Mouse (Mus musculus) stomach, embryonic 16.5 days (tissue): ENCODE results near the gene Fam92b. TPM values are rescaled to one million over a fixed set of nuclear protein-coding genes. Genes with fewer than 3 reads are reported as not detected.

Source experiments
- ATAC-seq: fragments of 200-750 bp; cut with Nextera tagmentation; 2 replicates; pipeline ENCODE4 v1.8.0; 2017; ENCODE audit warnings: moderate number of reproducible peaks, moderate TSS enrichment; ENCODE audit not compliant: insufficient read depth, low FRiP score
- H3K27ac ChIP-seq: fragments of 300-500 bp; sonication (generic); 2 replicates; pipeline ENCODE4 v1.5.1; 2014; ENCODE audit warnings: low read length
- H3K27me3 ChIP-seq: fragments of 300-500 bp; sonication (generic); 2 replicates; pipeline ENCODE4 v1.6.1; 2014; ENCODE audit warnings: low read length, control low read depth, mixed read lengths; ENCODE audit not compliant: control insufficient read depth, insufficient read depth
- H3K36me3 ChIP-seq: fragments of 300-500 bp; sonication (generic); 2 replicates; pipeline ENCODE4 v1.6.1; 2014; ENCODE audit warnings: low read length; ENCODE audit not compliant: control insufficient read depth, insufficient read depth
- H3K4me1 ChIP-seq: fragments of 300-500 bp; sonication (generic); 2 replicates; pipeline ENCODE4 v1.6.1; 2014; ENCODE audit warnings: low read length, control low read depth, mixed read lengths; ENCODE audit not compliant: control insufficient read depth, insufficient read depth
- H3K4me2 ChIP-seq: fragments of 300-500 bp; sonication (generic); 2 replicates; pipeline ENCODE4 v1.6.1; 2014; ENCODE audit warnings: low read depth, low read length, mixed read lengths
- H3K4me3 ChIP-seq: fragments of 300-500 bp; sonication (generic); replicated peaks from 2 replicates; pipeline ENCODE4 v1.5.1; 2014; ENCODE audit warnings: mild to moderate bottlenecking, low read length
- H3K9ac ChIP-seq: fragments of 300-500 bp; sonication (generic); 2 replicates; pipeline ENCODE4 v1.6.1; 2014; ENCODE audit warnings: low read length
- H3K9me3 ChIP-seq: fragments of 300-500 bp; sonication (generic); replicated peaks from 2 replicates; pipeline ENCODE4 v1.6.1; 2016; ENCODE audit warnings: low read length, control low read depth; ENCODE audit not compliant: control insufficient read depth
- WGBS: fragments of 180-500 bp; shearing (Covaris S2); extraction: QIAGEN DNeasy Blood & Tissue Kit; methylation state at CpG from one replicate; pipeline ENCODE4 v1.1.7; 2014; 5-methylcytosine and 5-hydroxymethylcytosine counted together
- polyA plus RNA-seq: library from polyadenylated mRNA; unstranded; fragments of >200 nt; fragmentation: Nextera tagmentation; extraction: Ambion mirVana; gene quantifications from 2 replicates; pipeline ENCODE4 v1.2.1, GENCODE M21; 2015

Gene Fam92b
- 0.57 and 0.72 TPM in 2 replicates for polyA plus RNA-seq

- H3K36me3 ChIP-seq, result no peaks in the 10 kb centered on the region
- peak within 1 kb of the TSS; percentile 43 for H3K4me2 ChIP-seq
- peak; percentile 86 for ATAC-seq
- 4% methylated on average over 25 of the region's 26 CpGs for WGBS
- H3K9me3 ChIP-seq, result no peaks in the 10 kb centered on the region
- peaks cover 22% of the 10 kb centered on the region for H3K4me1 ChIP-seq
- H3K4me3 ChIP-seq, result peak within 1 kb of the TSS; percentile 20
- H3K9ac ChIP-seq, result peak within 1 kb of the TSS; percentile 42; the same call in 1 of the 2 replicates
- no peaks in the 10 kb centered on the region for H3K27me3 ChIP-seq
- H3K27ac ChIP-seq, result peak within 1 kb of the TSS; percentile 60
Observed at GRCm38 (mm10) chr8:120177318-120178123, at the start of gene Fam92b. Gene Fam92b, minus strand, starts transcription at chr8:120177466.

DNA sequence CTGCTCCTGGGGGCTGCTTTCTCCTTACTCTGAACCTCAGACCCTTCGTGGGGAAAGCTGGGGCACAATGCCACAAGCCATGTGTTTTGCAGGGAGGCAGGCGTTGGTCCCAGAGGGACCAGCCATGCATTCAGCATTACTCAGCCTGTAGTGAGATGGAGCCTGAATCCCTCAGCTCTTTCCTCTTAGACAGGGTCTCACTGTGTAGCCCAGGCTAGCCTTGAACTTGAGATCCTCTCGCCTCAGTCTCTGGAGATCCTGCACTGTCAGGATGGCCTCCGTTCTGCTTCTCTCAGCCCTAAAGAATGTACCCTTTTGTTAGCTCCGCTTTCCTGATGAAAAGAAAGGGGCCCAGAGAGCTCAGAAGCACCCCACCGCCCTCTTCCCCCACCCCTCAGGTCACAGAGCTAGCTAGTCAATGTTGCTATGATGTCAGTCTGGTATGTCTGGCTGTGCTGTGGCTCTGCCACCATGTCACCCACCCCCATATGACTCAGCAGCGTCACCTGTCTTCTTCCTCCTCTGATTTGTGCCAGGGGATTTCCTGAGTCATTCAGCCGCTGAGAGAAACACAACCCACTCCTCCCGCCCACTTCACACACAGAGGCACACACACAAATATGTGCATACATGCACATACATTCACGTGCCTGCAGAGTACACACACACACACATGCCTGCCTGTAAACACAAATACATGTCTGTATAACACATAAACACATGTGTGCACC, 48.3 kb upstream of the Fam92b start:
- Histone ChIP-seq H3K27ac (peak overlapping the region; percentile 29; the same call in 1 of the 2 replicates), H3K4me2 (no peak overlapping the region), H3K9me3 (no peaks in the 10 kb centered on the region), H3K9ac (0 out of 2 replicates have a peak overlapping the region, but pooled peaks have one; percentile 23), H3K4me1 (peaks cover 40% of the 10 kb centered on the region), H3K27me3 (no peaks in the 10 kb centered on the region), H3K4me3 (no peak overlapping the region), H3K36me3 (no peaks in the 10 kb centered on the region)
- 48% methylated on average over 10 of the region's 10 CpGs for WGBS
- no peak for ATAC-seq

DNA sequence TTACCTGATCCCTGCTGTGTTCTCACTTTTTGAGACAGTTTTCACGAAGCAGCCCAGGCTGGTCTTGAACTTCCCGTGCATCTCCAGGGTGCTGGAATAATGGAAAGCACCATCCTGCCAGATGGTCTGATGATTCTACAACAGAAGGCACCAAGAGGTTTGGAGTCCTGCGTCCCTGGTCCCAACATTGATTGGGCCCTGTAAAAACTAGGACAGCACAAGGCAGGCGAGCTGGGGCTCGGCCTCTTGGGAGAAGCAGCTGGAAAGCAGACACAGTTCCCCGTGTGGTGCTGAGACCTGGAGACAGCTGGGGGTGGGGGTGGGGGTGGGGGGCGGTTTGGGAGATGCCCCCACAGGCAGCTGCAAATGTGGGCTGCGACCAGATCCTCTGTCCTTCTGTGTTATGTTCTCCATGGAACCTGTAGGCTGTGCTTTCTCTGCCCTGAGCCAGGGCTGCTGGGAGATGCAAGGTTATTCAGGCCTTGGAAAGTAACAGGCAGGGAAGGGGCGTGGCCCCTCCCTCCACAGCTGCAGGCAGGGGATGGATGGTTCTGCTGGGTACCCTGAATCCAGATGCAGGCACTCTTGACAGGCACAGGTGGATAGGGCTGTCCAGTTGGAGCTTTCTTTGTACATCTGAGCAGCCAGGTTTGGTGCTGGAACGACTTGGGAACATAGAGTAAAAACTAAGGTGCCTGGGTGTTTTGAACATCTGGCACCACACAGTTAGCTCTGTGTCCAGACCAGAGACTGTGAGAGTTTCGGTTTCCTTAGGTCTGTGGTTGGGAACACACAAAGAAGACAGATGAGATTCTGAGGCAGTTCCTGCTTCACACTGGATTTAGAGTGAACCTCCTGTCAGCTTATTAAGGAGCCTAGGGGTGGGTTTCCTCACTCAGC, 47.5 kb upstream of the Fam92b start:
- Histone ChIP-seq H3K4me1 (peaks cover 34% of the 10 kb centered on the region), H3K36me3 (no peaks in the 10 kb centered on the region), H3K4me3 (no peak overlapping the region), H3K9me3 (no peaks in the 10 kb centered on the region), H3K9ac (0 out of 2 replicates have a peak overlapping the region, but pooled peaks have one; percentile 23), H3K4me2 (no peak overlapping the region), H3K27me3 (no peaks in the 10 kb centered on the region), H3K27ac (peak overlapping the region; percentile 29; the same call in 1 of the 2 replicates)
- 48% methylated on average over 11 of the region's 11 CpGs for WGBS
- no peak for ATAC-seq

- no peaks in the 10 kb centered on the region for H3K36me3 ChIP-seq
- 38% methylated on average over 11 of the region's 11 CpGs for WGBS
- H3K27me3 ChIP-seq, result no peaks in the 10 kb centered on the region
- H3K9me3 ChIP-seq, result no peaks in the 10 kb centered on the region
- H3K4me1 ChIP-seq, result peaks cover 26% of the 10 kb centered on the region
- no peak overlapping the region for H3K4me2 ChIP-seq
- no peak overlapping the region for H3K27ac ChIP-seq
- no peak overlapping the region for H3K9ac ChIP-seq
- H3K4me3 ChIP-seq, result no peak overlapping the region
- no peak for ATAC-seq
Observed at GRCm38 (mm10) chr8:120222548-120222947, 45.3 kb upstream of the Fam92b start.

GRCm38 (mm10) chr8:120216855-120217830, 39.9 kb upstream of the Fam92b start:
- no peaks in the 10 kb centered on the region for H3K36me3 ChIP-seq
- no peak overlapping the region for H3K4me3 ChIP-seq
- H3K4me2 ChIP-seq, result no peak overlapping the region
- peak overlapping the region; percentile 31; the same call in 1 of the 2 replicates for H3K9ac ChIP-seq
- no peaks in the 10 kb centered on the region for H3K9me3 ChIP-seq
- WGBS, result 14% methylated on average over 13 of the region's 13 CpGs
- H3K4me1 ChIP-seq, result peaks cover 25% of the 10 kb centered on the region
- H3K27me3 ChIP-seq, result no peaks in the 10 kb centered on the region
- ATAC-seq, result peak; percentile 88
- H3K27ac ChIP-seq, result peak overlapping the region; percentile 85

GRCm38 (mm10) chr8:120215416-120216141, 38.3 kb upstream of the Fam92b start:
- ATAC-seq, result no peak
- Histone ChIP-seq H3K27me3 (no peaks in the 10 kb centered on the region), H3K9ac (0 out of 2 replicates have a peak overlapping the region, but pooled peaks have one; percentile 19), H3K36me3 (no peaks in the 10 kb centered on the region), H3K4me1 (peaks cover 33% of the 10 kb centered on the region), H3K4me2 (no peak overlapping the region), H3K4me3 (no peak overlapping the region), H3K9me3 (no peaks in the 10 kb centered on the region), H3K27ac (peak overlapping the region; percentile 55)
- 44% methylated on average over 7 of the region's 7 CpGs for WGBS

DNA sequence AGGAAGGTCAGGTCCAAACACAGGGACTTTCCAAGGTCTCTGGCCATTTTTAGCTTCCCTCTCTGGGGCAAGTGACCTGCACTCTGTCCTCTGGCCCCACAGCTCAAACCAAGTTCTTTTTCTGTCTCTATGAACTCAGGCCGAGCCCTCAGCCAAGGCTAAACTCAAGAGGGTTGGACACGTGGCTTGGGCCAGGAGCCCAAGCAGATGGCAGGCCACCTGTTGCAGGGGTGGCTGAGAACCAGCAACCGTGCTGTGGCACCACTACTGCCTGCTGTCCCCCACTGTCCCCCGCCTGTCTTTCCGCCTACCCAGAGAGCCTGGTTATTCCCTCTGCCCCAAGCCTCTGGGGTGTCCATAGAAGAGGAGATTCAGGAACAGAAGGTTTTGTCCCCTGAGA, 36.7 kb upstream of the Fam92b start:
- no peak overlapping the region for H3K27ac ChIP-seq
- WGBS, result 80% methylated on average over 5 of the region's 5 CpGs
- H3K36me3 ChIP-seq, result no peaks in the 10 kb centered on the region
- no peak overlapping the region for H3K4me3 ChIP-seq
- H3K4me1 ChIP-seq, result peaks cover 36% of the 10 kb centered on the region
- H3K27me3 ChIP-seq, result no peaks in the 10 kb centered on the region
- H3K4me2 ChIP-seq, result no peak overlapping the region
- H3K9ac ChIP-seq, result no peak overlapping the region
- H3K9me3 ChIP-seq, result no peaks in the 10 kb centered on the region
- ATAC-seq, result no peak
